Mouse (Mus musculus) cerebellum, postnatal 25 days (tissue): ENCODE results near the gene Dhx36.

Experiments used
- DNase-seq, 2 experiments: peaks; one replicate each; pipeline ENCODE4 v3.0.0; 2021; ENCODE audit warnings: mixed read lengths in 2 of 2

Gene Dhx36

DNA sequence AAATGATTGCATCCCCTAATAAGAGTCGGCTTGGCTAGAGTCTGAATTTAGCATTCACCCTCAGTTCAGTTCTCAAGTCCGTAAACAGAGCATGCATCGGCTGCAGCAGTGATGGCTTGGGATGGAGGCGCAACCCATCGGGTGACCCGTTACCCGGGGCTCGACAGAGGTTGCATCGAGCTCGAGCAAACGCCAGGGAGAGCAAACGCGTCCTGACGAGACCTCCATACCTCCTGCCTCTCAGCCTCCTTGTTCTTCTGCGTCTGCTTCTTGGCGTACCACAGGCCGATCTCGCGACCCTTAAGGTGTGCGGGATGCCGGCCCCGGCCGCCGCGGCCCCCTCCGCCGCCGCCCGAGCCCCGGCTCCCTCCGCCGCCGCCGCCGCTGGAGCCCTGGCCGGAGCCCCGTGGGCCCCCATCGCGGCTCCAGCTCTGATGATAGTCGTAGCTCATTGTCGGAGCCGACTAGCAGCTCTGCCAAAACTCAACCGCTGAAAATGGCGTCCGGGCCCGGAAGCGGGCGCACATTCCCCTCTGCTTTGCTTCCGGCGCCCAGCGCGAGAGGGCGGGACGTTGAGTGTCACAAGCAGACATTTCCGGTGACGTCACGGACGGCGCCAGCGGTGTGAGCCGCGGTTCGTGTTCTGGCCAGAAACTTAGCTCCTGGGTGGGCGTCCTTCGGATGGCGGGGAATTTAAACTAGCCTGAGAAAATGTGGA, at the start of gene Dhx36:
Gene Dhx36, minus strand, starts transcription at position 517 of the 718 bp plus-strand sequence.
- peak; percentile 96 to 98 for DNase-seq

DNA sequence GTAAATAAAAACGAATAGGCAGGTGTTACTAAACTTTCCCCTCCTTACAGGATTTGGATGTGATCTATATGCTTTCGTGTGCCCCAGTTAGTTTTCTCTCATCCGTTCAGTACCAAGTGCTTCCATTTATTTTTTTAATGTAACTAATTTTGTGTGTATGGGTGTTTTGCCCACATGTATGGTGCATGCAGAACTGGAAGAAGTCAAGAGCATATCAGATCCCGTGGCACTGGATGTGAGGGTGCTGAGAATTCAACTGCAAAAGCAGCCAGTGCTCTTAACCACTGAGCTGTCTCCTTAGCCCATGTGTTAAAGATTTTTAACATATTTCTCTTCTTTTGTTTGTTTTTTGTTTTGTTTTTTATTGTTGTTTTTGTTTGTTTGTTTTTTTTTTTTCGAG, 20.8 kb upstream of the Dhx36 start:
- DNase-seq = no peak

- DNase-seq = peak in 1 of 2 experiments; percentile 7
Observed at GRCm38 (mm10) chr3:62527160-62527559, 20.4 kb upstream of the Dhx36 start.

- no peak for DNase-seq
Observed at GRCm38 (mm10) chr3:62507206-62507647, 423 bp upstream of the Dhx36 start.

- no peak for DNase-seq
Observed at GRCm38 (mm10) chr3:62505166-62505900, 1.5 kb downstream of the Dhx36 start.

- no peak for DNase-seq
Observed at GRCm38 (mm10) chr3:62499327-62499726, 7.5 kb downstream of the Dhx36 start.

GRCm38 (mm10) chr3:62492568-62492967, 14.2 kb downstream of the Dhx36 start:
- no peak for DNase-seq

DNA sequence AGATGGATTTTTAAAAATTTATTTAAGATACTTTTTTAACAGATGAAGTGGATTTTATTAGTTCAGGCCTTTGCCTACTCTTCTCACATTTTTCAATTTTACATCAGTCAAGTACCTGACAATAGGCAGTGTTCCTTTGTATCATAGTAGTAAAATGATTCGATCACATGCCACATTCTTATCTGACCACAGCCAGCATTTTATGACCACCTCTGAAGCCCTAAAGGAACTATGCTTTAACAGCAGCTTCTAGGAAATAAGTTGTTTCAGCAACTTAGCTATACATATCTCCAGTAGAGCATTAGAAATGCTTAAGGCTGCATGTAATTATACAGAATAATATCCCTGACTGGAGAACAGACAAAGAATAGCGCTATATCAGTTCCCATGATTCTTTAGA, 22.5 kb downstream of the Dhx36 start:
- DNase-seq = no peak

GRCm38 (mm10) chr3:62470179-62470578, 36.6 kb downstream of the Dhx36 start:
- DNase-seq = no peak

GRCm38 (mm10) chr3:62464276-62464675, 42.5 kb downstream of the Dhx36 start:
- DNase-seq = no peak

DNA sequence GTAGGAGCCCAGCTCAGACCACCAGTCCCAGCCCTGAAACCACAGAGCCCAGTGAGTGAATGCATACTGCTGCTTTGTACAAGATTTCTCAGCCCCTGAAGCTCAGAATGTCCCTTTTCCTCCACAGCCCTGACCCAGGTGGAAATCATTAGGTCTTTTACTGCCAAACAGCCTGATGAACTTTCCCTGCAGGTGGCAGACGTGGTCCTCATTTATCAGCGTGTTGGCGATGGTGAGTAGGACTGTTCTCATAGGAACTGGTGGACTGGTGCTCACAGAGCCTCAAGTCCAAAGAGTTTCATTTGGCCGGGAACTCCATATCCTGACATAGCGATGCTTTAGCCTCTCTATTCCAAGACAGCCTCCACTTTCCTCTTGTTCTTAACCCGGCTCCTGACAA, 47.3 kb downstream of the Dhx36 start:
- DNase-seq = no peak

DNA sequence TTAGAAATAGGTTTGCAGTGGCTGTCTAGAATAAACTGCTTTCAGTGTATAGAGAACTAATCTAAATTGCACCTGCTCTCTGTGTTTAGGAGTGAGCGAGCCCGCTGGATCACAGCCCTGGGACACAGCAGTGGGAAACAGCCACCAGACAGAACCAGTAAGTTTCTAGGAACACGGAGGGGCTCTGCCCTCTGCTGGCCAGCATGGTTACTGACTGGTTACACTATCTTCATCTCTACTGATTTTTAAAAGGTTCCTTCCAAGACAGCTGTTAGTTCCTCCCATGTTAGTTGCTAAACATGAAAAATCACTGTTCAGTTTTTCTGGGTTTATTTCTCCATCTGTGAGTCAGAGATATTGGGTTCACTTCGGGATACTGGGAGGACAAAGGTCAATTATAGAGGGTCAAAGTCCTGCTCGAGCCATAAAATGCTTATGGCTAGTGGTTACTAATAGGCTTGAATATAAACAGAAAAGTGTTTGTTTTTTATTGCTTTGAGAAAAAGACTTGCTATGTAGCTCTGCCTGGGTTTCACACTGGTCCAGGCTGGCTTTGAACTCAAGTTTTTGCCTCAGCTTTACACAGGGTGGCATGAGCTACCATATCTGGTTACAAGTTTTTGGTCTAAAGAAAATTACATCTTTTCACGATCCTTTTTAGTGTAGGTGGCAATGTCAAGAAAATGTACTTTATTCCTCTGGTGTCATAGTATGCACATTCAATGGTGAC, 48.4 kb downstream of the Dhx36 start:
- DNase-seq = peak; percentile 51 to 74

DNA sequence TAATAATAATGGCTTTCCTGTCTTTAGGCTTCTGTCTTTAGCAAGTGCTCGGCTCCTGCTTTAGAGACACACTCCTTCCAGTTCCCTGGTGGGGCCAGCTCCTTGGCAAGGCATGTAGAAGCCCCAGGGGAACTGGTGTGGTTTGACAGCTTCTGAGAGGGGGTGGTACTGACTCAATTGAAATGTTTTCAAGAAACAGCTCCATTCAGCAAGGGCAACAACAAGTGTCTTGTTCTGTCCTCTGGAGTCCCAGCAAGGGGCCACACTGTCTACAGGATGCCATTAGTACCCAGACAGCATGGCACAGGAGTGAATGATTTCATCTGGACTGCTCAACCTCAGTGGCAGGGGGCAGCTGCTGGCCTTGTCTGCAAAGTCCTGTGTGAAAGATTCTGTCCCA, 51.0 kb downstream of the Dhx36 start:
- peak in 1 of 2 experiments; percentile 15 for DNase-seq

- DNase-seq = no peak
Observed at GRCm38 (mm10) chr3:62454096-62454495, 52.7 kb downstream of the Dhx36 start.

- DNase-seq = no peak
Observed at GRCm38 (mm10) chr3:62452961-62453360, 53.8 kb downstream of the Dhx36 start.

- DNase-seq = no peak
Observed at GRCm38 (mm10) chr3:62449871-62450496, 56.8 kb downstream of the Dhx36 start.

DNA sequence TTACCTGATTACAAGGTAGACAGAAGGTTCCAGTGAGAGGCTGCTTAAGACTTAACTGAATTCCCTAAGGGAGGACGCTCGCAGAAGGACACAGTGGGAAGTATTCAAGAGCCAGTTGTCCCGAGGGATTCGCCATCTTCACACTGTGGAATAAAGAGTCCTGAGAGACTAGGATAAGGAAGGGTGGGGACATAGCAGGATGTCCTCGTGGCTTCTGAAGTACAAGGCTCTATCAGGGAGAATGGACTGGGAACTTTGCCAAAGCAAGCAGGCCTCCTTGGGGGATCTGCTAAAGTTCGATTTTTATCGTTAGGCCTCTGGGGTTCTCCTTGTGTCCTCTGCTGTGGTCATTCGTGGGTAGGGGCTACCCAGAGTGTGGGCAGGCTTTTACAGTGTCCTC, 59.7 kb downstream of the Dhx36 start:
- no peak for DNase-seq

DNA sequence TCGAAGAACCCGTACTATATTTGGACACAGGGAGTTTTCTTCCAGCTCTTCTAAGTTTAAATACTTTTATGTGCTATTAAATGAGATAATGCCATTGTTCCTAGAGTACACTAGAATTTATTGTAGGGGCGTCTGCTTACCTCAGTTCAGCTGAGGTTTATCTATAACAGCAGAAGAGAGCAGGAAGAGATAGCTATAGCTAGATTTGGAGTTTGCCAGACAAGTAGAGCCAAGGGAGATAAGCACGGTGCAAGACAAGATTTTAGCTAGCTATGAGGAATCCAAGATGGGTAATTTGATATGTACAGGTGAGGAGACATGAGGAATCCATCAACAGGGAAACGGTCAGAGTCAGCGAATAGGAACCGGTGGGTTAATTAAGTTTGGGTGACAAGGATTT, 60.5 kb downstream of the Dhx36 start:
- DNase-seq = no peak

- no peak for DNase-seq
Observed at GRCm38 (mm10) chr3:62443582-62444194, 63.1 kb downstream of the Dhx36 start.

GRCm38 (mm10) chr3:62440431-62440969, 66.3 kb downstream of the Dhx36 start:
- no peak for DNase-seq

DNA sequence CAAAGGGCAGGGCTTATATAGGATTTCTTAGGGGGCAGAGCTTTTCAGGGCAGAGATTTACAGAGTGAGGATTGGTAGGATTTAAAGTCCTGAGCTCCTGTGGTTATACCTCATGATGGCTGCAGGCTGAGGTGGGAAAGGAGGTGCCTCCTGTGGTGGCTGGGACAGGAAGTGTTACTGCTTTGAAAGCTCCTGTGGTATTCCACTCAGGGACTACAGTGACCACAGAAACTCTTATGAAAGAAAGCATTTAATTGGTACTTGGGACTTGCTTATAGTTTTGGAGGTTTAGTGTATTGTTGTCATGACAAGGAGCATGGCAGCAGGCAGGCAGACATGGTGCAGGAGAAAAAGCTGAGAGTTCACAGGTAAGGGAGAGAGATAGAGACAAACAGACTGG, 70.9 kb downstream of the Dhx36 start:
- no peak for DNase-seq

- no peak for DNase-seq
Observed at GRCm38 (mm10) chr3:62433675-62434074, 73.1 kb downstream of the Dhx36 start.
